Mouse (Mus musculus) lung, adult 2 months (tissue): ENCODE data around the gene Vstm2a.

ENCODE experiments used
- CTCF ChIP-seq: fragments of 200-500 bp; IDR thresholded peaks from 2 replicates; pipeline ENCODE4 v1.5.1; 2011; ENCODE audit warnings: mild to moderate bottlenecking, low read length, control low read depth; ENCODE audit not compliant: insufficient read depth
- POLR2A ChIP-seq: fragments of 200-500 bp; IDR thresholded peaks from 2 replicates; pipeline ENCODE4 v1.6.1; 2011; ENCODE audit warnings: low read depth, mild to moderate bottlenecking, control low read depth, low read length, borderline replicate concordance; ENCODE audit errors: extremely low read depth

DNA sequence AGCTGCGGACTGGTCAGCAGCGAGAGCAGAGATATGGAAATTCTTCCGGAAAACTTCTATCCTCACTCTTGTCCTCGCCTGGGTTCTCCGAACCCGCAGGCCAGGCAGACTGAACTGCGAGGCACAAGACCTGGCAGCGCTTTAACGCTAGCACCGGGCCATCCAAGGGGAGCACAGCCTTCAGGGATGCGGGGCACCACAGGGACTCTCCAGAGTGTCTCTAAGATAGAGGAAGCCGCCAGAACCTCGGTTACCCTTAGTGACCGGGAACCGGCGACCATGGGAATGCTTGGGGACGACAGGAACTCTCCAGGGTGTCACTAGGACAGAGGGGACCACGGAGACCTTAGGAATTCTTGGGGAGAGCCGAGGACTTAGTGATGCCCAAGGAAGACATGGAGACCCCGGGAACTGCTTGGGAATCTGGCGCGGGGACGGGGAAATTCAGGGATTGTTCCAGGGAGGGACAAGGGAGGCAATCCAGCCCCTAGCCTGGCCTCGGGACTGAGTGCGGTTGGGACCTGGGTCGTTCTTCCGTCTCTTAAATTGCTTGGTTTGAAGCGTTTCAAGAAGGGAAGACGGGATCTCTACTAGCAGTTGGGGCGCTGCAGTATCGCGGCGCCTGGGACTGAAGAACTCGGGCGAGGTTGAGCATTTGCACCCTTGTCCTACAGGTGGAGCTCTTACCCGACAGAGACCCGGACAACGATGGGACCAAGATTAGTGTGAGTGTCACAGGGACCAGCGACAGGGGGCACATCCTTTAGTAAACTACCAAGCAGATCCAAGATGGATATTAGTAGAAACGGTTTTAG is 3.4 kb downstream of the Vstm2a start:
- TF ChIP-seq CTCF, result peak; percentile 36; the same call in 1 of the 2 replicates
- no peak for TF ChIP-seq POLR2A
